Mouse (Mus musculus) midbrain, embryonic 16.5 days (tissue): ENCODE measurements around the gene Usp53. TPM values are rescaled to one million over a fixed set of nuclear protein-coding genes. Genes with fewer than 3 reads are reported as not detected.
"Not testable (repeated sequence)": the region's sequence is repeated elsewhere in the genome, so short reads cannot be mapped to it uniquely, and the experiment has no call there.

Experiments used
- ATAC-seq: fragments of 200-750 bp; cut with Nextera tagmentation; 2 replicates; pipeline ENCODE4 v1.8.0; 2017; ENCODE audit warnings: moderate TSS enrichment
- H3K27ac ChIP-seq: fragments of 300-500 bp; sonication (generic); 2 replicates; pipeline ENCODE4 v1.5.1; 2014; ENCODE audit warnings: mild to moderate bottlenecking, low read length, mixed read lengths
- H3K27me3 ChIP-seq: fragments of 300-500 bp; sonication (generic); 2 replicates; pipeline ENCODE4 v1.6.1; 2014; ENCODE audit warnings: low read depth, low read length, mixed read lengths; ENCODE audit not compliant: control insufficient read depth, insufficient read depth
- H3K36me3 ChIP-seq: fragments of 300-500 bp; sonication (generic); 2 replicates; pipeline ENCODE4 v1.6.1; 2014; ENCODE audit warnings: mild to moderate bottlenecking, low read length, moderate library complexity, mixed read lengths; ENCODE audit not compliant: control insufficient read depth, insufficient read depth
- H3K4me1 ChIP-seq: fragments of 300-500 bp; sonication (generic); 2 replicates; pipeline ENCODE4 v1.6.1; 2014; ENCODE audit warnings: mild to moderate bottlenecking, low read length, mixed read lengths; ENCODE audit not compliant: control insufficient read depth, insufficient read depth
- H3K4me2 ChIP-seq: fragments of 300-500 bp; sonication (generic); 2 replicates; pipeline ENCODE4 v1.6.1; 2014; ENCODE audit warnings: mild to moderate bottlenecking, low read length, mixed read lengths
- H3K4me3 ChIP-seq: fragments of 300-500 bp; sonication (generic); 2 replicates; pipeline ENCODE4 v1.5.1; 2014; ENCODE audit warnings: low read depth, mild to moderate bottlenecking, low read length, moderate library complexity, mixed read lengths
- H3K9ac ChIP-seq: fragments of 300-500 bp; sonication (generic); 2 replicates; pipeline ENCODE4 v1.6.1; 2014; ENCODE audit warnings: low read depth, low read length, mixed read lengths
- H3K9me3 ChIP-seq: fragments of 300-500 bp; sonication (generic); replicated peaks from 2 replicates; pipeline ENCODE4 v1.6.1; 2014; ENCODE audit warnings: mild to moderate bottlenecking, low read length, mixed read lengths; ENCODE audit not compliant: control insufficient read depth, poor library complexity, severe bottlenecking
- WGBS: fragments of 180-500 bp; shearing (Covaris S2); extraction: QIAGEN DNeasy Blood & Tissue Kit; methylation state at CpG from one replicate; pipeline ENCODE4 v1.1.7; 2014; 5-methylcytosine and 5-hydroxymethylcytosine counted together
- polyA plus RNA-seq: library from polyadenylated mRNA; unstranded; fragments of >200 nt; fragmentation: Nextera tagmentation; extraction: Ambion mirVana; gene quantifications from 2 replicates; pipeline ENCODE4 v1.2.1, GENCODE M21; 2015

Gene Usp53
- polyA plus RNA-seq, 1 experiment from 2014 or later, result 10.8 TPM

- ATAC-seq, result no peak
- Histone ChIP-seq H3K9me3 (no peaks in the 10 kb centered on the region), H3K9ac (no peak overlapping the region), H3K27ac (no peak overlapping the region), H3K36me3 (peaks cover 6% of the 10 kb centered on the region; the same call in 1 of the 2 replicates), H3K4me3 (no peak overlapping the region), H3K4me1 (no peaks in the 10 kb centered on the region), H3K4me2 (no peak overlapping the region), H3K27me3 (no peaks in the 10 kb centered on the region)
- 77% methylated on average over 3 of the region's 3 CpGs for WGBS
These were observed 12.0 kb downstream of the Usp53 start for GRCm38 (mm10) chr3:122972126-122972822.

- Histone ChIP-seq H3K27ac (no peak overlapping the region), H3K36me3 (peaks cover 6% of the 10 kb centered on the region; the same call in 1 of the 2 replicates), H3K4me2 (no peak overlapping the region), H3K9me3 (no peaks in the 10 kb centered on the region), H3K4me3 (no peak overlapping the region), H3K4me1 (no peaks in the 10 kb centered on the region), H3K27me3 (no peaks in the 10 kb centered on the region), H3K9ac (no peak overlapping the region)
- 94% methylated on average over 9 of the region's 9 CpGs for WGBS
- no peak for ATAC-seq
These were observed 15.9 kb downstream of the Usp53 start for GRCm38 (mm10) chr3:122968391-122968790.

GRCm38 (mm10) chr3:122964301-122964700 lies 20.0 kb downstream of the Usp53 start:
- H3K36me3 ChIP-seq, result peaks cover 8% of the 10 kb centered on the region; the same call in 1 of the 2 replicates
- ATAC-seq, result no peak
- no peak overlapping the region for H3K27ac ChIP-seq
- no peak overlapping the region for H3K4me2 ChIP-seq
- 90% methylated on average over 5 of the region's 5 CpGs for WGBS
- no peaks in the 10 kb centered on the region for H3K27me3 ChIP-seq
- no peaks in the 10 kb centered on the region for H3K9me3 ChIP-seq
- H3K4me3 ChIP-seq, result no peak overlapping the region
- no peaks in the 10 kb centered on the region for H3K4me1 ChIP-seq
- H3K9ac ChIP-seq, result no peak overlapping the region

GRCm38 (mm10) chr3:122950129-122950528 lies 34.2 kb downstream of the Usp53 start:
- no peak for ATAC-seq

GRCm38 (mm10) chr3:122943387-122943890 lies 40.9 kb downstream of the Usp53 start:
- no peak for ATAC-seq
- Histone ChIP-seq H3K27me3 (no peaks in the 10 kb centered on the region), H3K4me3 (no peak overlapping the region), H3K4me1 (no peaks in the 10 kb centered on the region), H3K9ac (no peak overlapping the region), H3K36me3 (no peaks in the 10 kb centered on the region), H3K9me3 (no peaks in the 10 kb centered on the region), H3K4me2 (no peak overlapping the region), H3K27ac (no peak overlapping the region)
- WGBS, result 78% methylated on average over 6 of the region's 6 CpGs

More at GRCm38 (mm10) chr3:122950129-122950528, 34.2 kb downstream of the Usp53 start:
- Histone ChIP-seq H3K27ac (no peak overlapping the region), H3K4me2 (no peak overlapping the region), H3K9me3 (no peaks in the 10 kb centered on the region), H3K36me3 (peaks cover 11% of the 10 kb centered on the region), H3K4me3 (no peak overlapping the region), H3K9ac (no peak overlapping the region), H3K4me1 (no peaks in the 10 kb centered on the region), H3K27me3 (no peaks in the 10 kb centered on the region)
- 99% methylated on average over 2 of the region's 2 CpGs for WGBS

GRCm38 (mm10) chr3:122939215-122939614 lies 45.1 kb downstream of the Usp53 start:
- Histone ChIP-seq H3K4me1 (no peaks in the 10 kb centered on the region), H3K4me3 (no peak overlapping the region), H3K9ac (no peak overlapping the region), H3K27ac (no peak overlapping the region), H3K4me2 (no peak overlapping the region), H3K9me3 (no peaks in the 10 kb centered on the region), H3K36me3 (0 out of 2 replicates have a peak, but pooled peaks cover 4% of the 10 kb centered on the region), H3K27me3 (no peaks in the 10 kb centered on the region)
- 81% methylated on average over 2 of the region's 2 CpGs for WGBS
- no peak for ATAC-seq

- H3K9ac ChIP-seq, ATAC-seq, H3K4me3 ChIP-seq, H3K27me3 ChIP-seq, H3K4me1 ChIP-seq, H3K4me2 ChIP-seq, H3K27ac ChIP-seq, H3K9me3 ChIP-seq, H3K36me3 ChIP-seq: not testable (repeated sequence)
- WGBS, result 71% methylated on average over 13 of the region's 13 CpGs
These were observed 47.1 kb downstream of the Usp53 start for GRCm38 (mm10) chr3:122937176-122937575.

GRCm38 (mm10) chr3:122932466-122932865 lies 51.8 kb downstream of the Usp53 start:
- H3K36me3 ChIP-seq, result peaks cover 6% of the 10 kb centered on the region; the same call in 1 of the 2 replicates
- no peak overlapping the region for H3K9ac ChIP-seq
- 85% methylated on average over 1 of the region's 1 CpGs for WGBS
- H3K4me1 ChIP-seq, result no peaks in the 10 kb centered on the region
- no peaks in the 10 kb centered on the region for H3K9me3 ChIP-seq
- H3K27me3 ChIP-seq, result no peaks in the 10 kb centered on the region
- no peak overlapping the region for H3K4me3 ChIP-seq
- ATAC-seq, result no peak
- H3K27ac ChIP-seq, result no peak overlapping the region
- H3K4me2 ChIP-seq, result no peak overlapping the region

GRCm38 (mm10) chr3:122929723-122930122 lies 54.6 kb downstream of the Usp53 start:
- Histone ChIP-seq H3K4me3 (no peak overlapping the region), H3K27ac (no peak overlapping the region), H3K9me3 (no peaks in the 10 kb centered on the region), H3K27me3 (no peaks in the 10 kb centered on the region), H3K9ac (no peak overlapping the region), H3K4me1 (peaks cover 9% of the 10 kb centered on the region), H3K36me3 (peaks cover 3% of the 10 kb centered on the region; the same call in 1 of the 2 replicates), H3K4me2 (no peak overlapping the region)
- ATAC-seq, result no peak
- WGBS, result 94% methylated on average over 6 of the region's 6 CpGs
